Mouse (Mus musculus): ENCODE measurements around the gene Cdon.

The Cdon gene

DNA sequence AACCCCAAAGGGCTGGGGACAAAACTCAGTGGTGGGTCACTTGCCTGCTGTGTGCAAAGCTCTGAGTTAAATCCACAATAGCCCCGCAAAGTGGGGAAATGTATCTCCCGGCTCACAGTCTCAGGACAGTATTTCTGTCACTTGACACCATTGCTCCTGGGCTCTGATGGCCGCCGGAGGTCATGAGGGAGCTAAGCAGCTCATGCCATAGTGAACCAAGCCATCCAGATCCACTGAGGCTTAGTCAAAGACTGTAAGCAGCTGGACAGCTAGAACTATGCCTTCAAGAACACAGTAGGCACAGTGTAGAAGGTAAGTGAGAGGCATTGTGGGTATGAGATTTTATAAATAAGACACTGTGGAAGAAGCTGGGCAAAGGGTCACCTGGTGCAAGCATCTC, 74.0 kb downstream of the Cdon start:
- DNase-seq: no peak

- DNase-seq: no peak
These were observed 74.5 kb downstream of the Cdon start for GRCm38 (mm10) chr9:35495471-35495870.

DNA sequence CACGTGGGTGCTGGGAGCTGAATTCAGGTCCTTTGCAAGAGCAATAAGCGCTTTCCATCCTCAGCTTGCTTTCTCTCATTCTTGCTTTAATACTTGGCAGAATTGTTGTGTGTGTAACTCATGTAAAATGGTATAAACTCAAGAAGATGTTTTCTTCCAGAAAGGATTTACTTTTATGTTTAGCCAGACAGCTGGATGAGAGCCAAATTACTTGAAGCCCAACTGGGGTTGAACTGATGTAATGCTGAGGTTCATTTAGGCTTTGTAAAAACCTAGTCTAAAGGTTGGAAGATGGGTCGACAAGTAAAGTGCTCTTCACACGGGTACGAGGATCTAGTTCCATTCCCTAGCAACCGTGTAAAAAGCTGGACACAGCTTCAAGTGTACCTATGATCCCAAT, 79.0 kb downstream of the Cdon start:
- no peak for DNase-seq

DNA sequence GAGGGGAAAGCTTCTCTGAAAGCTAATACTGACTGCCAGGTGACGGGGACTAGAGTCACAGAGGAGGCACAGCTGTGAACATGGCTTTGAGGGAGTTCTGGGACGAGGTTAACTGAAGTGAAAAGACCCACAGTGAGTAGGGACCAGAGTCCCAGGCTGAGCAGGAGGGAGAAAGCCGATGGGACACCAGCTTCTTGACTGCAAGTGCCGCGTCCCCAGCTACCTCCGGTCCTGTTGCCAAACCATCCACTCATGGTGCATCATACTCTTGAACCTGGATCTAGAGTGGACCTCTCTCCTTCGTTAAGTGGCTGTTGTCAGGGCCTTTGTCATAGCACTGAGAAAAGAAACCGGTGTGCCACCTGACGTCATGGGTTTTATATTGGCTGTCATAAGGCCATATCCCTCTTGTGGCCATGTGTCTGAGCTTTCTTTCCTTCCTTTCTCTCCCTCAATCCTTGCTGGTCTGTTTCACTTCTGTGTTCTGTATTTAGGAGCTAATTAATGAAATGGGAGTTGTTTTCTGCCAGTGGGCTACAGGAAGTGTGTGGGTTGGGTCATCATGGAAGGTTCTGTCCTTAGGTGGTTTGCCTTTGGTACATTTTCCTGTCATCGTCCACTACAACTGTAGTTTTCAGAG, 81.6 kb downstream of the Cdon start:
- DNase-seq: no peak

DNA sequence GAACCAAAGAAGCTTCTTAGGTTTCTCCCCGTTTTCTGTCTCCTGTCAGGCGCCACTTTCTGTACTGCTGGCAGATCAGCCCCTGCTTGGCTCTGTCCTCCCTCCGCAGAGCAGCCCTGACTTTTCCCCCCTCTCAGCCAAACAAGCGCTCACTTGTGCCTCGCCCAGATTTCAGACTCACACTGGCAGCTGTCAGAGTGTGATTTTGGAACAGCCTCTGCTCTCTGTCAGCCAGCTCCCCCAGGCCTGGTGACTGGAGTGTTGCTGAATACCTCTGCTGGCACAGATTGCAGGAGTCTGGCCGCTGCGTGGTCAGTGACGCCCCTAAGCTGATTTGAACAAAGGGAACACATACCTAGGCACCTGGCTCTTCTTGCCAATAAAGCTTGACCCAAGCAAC, 87.3 kb downstream of the Cdon start:
- DNase-seq: peak; percentile 18

DNA sequence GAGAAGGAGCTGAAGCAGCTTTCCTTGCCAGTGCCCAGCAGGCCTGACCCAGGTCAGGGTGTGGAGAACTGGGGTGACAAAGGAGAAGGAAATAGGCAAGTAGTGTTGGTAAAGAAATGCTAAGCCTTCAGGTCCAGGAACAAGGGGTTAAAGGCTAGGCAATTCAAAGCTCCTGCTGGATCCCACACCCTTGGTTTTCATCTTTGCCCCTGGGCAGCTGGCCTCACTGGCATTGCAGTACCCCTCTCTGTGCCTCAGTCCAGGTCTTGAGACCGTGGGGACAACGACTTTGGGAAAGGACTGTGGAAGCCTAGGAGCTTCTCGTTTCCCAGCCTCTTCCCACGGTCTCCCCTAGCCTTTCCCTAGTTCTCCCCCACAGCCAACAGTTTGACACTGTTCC, 93.0 kb downstream of the Cdon start:
- no peak for DNase-seq

- DNase-seq: no peak
These were observed 95.3 kb downstream of the Cdon start for GRCm38 (mm10) chr9:35516182-35516581.

- DNase-seq: no peak
These were observed 95.8 kb downstream of the Cdon start for GRCm38 (mm10) chr9:35516711-35517110.

DNA sequence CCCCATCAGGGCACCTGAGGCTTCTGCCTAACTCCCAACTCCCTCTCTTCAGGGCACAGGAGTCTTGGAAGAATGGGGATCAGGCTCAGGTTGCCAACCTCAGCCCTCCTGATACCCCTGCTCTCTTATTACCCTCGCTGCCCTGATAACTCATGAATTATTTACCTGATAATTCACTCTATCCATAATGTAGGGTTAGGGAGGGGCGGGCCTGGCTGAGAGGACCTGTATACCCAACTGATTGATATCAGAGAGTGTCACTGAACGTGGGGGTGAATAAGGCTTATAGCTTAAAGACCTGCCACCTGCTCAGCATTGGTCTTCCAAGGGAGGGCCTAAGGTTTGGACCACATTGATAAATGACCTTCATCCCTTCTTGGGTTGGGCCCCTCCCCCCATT, 97.2 kb downstream of the Cdon start, which contains the start of gene Gm1113:
Gene Gm1113 (minus strand): TSS at position 101 of the 400 bp plus-strand sequence.
- DNase-seq: no peak

- no peak for DNase-seq
These were observed 99.9 kb downstream of the Cdon start for GRCm38 (mm10) chr9:35520631-35521348.

GRCm38 (mm10) chr9:35522241-35522640, 101.3 kb downstream of the Cdon start:
- DNase-seq: no peak

- DNase-seq: no peak
These were observed 102.0 kb downstream of the Cdon start for GRCm38 (mm10) chr9:35522821-35523515.

DNA sequence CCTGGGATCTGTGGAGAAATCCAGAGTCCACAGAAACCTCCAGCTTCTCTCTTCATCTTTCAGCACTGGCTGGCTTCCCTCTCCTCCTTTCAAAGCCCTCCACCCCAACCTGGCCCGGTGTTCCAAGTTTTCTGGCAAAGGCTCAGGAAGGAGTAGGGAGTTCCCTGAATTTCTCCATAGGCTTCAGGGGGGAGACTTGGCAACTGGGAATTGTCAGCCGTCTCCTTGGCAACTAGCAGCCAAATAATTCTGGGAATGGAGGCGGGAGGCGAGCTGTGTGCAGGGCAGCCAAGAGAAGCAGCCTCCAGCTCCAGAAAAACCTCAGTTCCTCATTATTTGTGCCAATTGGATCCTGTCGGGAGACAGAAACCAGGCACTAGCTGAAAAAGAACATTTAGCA, 102.6 kb downstream of the Cdon start:
- peak; percentile 71 for DNase-seq

- peak; percentile 85 for DNase-seq
These were observed 103.0 kb downstream of the Cdon start for GRCm38 (mm10) chr9:35523941-35524411.

- no peak for DNase-seq
These were observed 108.2 kb downstream of the Cdon start for GRCm38 (mm10) chr9:35529141-35529540.

DNA sequence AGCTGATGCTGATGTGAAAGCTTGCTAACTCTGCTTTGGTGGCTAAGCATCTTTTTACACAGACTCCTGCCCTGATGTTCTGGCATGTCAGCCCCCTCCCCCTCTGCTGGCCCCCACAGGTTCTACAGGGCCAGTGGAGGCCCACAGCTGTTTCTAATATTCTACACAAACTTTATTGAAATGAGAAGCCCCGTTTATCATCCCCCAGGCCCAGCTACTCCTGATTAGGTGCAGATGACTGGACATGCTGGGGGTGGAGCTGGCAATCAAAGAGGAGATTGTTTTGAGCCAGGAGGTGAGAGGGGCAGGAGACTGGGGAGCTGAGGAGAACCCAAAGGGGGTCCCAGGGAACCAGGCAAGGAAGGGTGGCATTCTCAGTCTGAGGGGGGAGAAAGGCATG, 108.9 kb downstream of the Cdon start:
- DNase-seq: no peak

DNA sequence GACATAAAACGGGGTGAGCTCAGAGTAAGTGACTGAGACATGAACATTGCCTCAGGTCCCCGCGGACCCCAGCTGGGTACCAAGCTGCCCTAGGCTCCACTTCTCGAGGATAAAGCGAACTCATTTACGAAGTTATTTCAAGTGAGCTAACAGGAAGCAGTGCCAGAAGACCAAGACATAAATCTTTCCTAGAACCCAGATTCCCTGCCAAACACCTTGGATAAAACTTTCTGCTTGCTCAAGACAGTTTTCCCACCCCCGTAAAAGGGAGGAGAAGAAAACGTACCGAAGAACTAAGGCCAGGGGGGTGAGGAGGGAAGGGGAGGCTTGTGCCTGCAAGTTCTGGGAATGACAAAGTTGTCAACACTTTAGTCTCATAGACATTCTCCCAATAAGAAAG, 112.3 kb downstream of the Cdon start:
- DNase-seq: no peak

DNA sequence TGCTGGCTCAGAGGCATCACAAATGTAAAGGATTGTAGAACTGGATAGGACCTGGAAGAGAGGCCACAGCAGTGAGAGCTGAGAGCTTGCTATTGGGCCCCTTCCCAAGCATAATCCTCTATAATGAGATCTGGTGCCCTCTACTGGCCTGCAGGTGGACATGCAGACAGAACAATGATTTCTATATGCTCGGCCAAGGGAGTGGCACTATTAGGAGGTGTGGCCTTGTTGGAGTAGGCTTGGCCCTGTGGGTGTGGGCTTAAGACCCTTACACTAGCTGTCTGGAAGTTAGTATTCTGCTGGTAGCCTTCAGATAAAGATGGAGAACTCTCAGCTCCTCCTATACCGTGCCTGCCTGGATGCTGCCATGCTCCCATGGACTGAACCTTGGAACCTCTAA, 114.2 kb downstream of the Cdon start:
- DNase-seq: peak; percentile 40

DNA sequence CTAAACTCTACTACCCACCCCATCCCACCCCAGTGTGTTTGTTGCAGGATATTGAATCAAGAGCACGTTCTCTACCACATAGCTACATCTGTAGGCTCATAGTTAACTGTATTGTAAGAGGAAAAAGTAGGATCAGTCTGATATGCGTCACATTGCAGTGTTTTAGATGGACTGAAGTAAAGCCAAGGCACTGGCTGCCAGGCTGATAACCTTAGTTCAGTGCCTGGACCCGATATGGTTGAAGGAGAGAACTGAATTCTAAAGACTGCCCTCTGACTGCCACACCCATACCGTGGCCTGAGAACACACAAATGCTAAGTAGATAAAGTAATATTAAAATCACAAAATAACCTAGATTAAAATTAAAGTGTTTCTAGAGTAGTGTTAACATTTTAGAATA, 114.9 kb downstream of the Cdon start:
- no peak for DNase-seq

DNA sequence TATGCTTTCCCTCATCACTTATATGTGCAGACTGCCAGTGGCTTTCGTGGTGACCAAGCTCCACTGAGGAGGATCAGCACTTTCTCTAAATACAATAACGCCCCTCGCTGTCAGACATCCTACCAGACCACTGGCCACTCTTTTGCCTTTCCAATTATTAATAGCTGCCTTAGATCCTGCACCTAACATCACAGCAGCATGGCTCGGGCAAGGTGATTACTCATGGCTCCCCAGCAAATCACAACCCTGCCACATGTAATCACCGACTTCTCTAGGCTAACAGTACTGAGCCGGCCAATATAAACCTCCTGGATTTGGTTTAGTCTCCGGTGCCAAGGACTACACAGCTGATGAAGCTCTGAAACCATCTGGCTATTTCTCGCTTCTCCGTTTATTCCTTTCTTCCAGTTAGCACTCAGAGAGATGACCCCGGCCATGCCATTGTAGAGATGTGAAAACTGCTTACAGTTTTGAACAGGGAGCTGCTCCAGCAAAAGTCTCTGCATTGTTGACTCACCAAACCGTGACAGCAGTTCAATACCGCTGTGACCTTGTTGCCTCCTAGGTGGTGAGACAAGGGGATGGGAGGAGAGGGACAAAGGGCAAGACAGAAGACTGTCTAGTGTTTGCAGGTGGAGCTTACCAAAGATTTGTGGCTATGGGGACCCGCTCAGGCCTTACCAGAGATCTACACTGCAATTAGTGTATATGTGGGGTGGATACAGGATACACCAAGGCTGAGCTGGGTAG, 118.2 kb downstream of the Cdon start:
- DNase-seq: no peak

GRCm38 (mm10) chr9:35541024-35541423, 120.1 kb downstream of the Cdon start:
- DNase-seq: no peak

GRCm38 (mm10) chr9:35541488-35541887, 120.6 kb downstream of the Cdon start:
- peak; percentile 63 for DNase-seq

DNA sequence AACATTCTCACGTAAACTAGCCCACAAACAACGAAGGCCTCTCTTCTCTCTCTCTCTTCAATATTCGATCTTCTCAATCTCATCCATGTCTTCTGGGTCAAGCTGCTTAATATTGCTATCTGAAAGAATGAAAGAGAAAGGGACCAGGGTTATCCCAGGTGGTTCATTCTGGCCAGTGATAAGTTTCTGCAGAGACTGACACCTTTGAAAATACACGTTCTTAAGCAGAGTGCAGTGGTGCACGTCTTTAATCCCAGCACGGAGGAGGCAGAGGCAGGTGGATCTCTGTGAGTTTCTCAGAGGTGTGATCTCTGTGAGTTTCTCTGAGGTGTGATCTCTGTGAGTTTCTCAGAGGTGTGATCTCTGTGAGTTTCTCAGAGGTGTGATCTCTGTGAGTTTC, 121.0 kb downstream of the Cdon start:
- DNase-seq: no peak
